ENCODE assay signal across 8 mouse cellular contexts in genomic region chr12:86833711-86834415, GRCm38 (mm10). TPM values are rescaled to one million over a fixed set of nuclear protein-coding genes. Genes with fewer than 3 reads are reported as not detected.
DNase-seq lines count a peak whose midpoint lies in the region; ATAC-seq and TF ChIP-seq lines count a peak whose summit lies in the region.

No protein-coding gene starts in this region.

- intact Hi-C loops in heart, postnatal 36 days (cut with DNase I), result loop anchor here (2.0 kb wide), 1 partner anchor 33 kb away; no protein-coding TSS in a partner anchor

- peak overlapping the region; percentile 7; the same call in 1 of the 2 replicates for H3K4me3 ChIP-seq in G1E (ENCODE audit: low read depth, low read length)
- H3K4me3 ChIP-seq in embryonic facial prominence, embryonic 15.5 days (replicated peaks), result no peak overlapping the region
- H3K4me3 ChIP-seq in liver, adult 2 months (ENCODE audit: insufficient read depth, low read depth, low read length), result no peak overlapping the region

- ATAC-seq in G1E (ENCODE audit: extremely low read depth, insufficient number of reproducible peaks, low FRiP score, poor library complexity, severe bottlenecking), result peak; percentile 76
- 0 out of 2 replicates have a peak, but pooled peaks have one; percentile 26 for ATAC-seq in embryonic facial prominence, embryonic 15.5 days (ENCODE audit: insufficient number of reproducible peaks, low FRiP score, low TSS enrichment, low read depth)

- peaks cover 24% of the 10 kb centered on the region for H3K27me3 ChIP-seq in G1E (ENCODE audit: insufficient read depth, low read length)
- no peaks in the 10 kb centered on the region for H3K27me3 ChIP-seq in embryonic facial prominence, embryonic 15.5 days
- H3K27me3 ChIP-seq in liver, adult 2 months (ENCODE audit: control insufficient read depth, insufficient read depth, low read length), result no peaks in the 10 kb centered on the region

- H3K36me3 ChIP-seq in G1E (replicated peaks), result no peaks in the 10 kb centered on the region
- no peaks in the 10 kb centered on the region for H3K36me3 ChIP-seq in embryonic facial prominence, embryonic 15.5 days
- H3K36me3 ChIP-seq in liver, adult 2 months (ENCODE audit: control insufficient read depth, insufficient read depth, low read length), result no peaks in the 10 kb centered on the region

- no peak overlapping the region for H3K9ac ChIP-seq in embryonic facial prominence, embryonic 15.5 days
- no peak overlapping the region for H3K9ac ChIP-seq in liver, adult 2 months (ENCODE audit: low read depth, low read length)

- 42% methylated on average over 6 of the region's 6 CpGs for WGBS in embryonic facial prominence, embryonic 15.5 days
- WGBS in liver, adult 2 months, result 12% methylated on average over 6 of the region's 6 CpGs

- H3K4me2 ChIP-seq in embryonic facial prominence, embryonic 15.5 days (replicated peaks), result no peak overlapping the region

- H3K9me3 ChIP-seq in G1E (replicated peaks), result no peaks in the 10 kb centered on the region
- no peaks in the 10 kb centered on the region for H3K9me3 ChIP-seq in embryonic facial prominence, embryonic 15.5 days (replicated peaks)

- H3K27ac ChIP-seq in embryonic facial prominence, embryonic 15.5 days (replicated peaks), result peak overlapping the region; percentile 73
- peak overlapping the region; percentile 61 for H3K27ac ChIP-seq in liver, adult 2 months (replicated peaks; ENCODE audit: insufficient read depth, low read depth, low read length)

- DNase-seq in cerebellum, postnatal 10 days, result peak; percentile 33 to 44
- no peak for DNase-seq in cerebellum, adult 11-12 months
- peak; percentile 74 for DNase-seq in G1E (ENCODE audit: low spot score)
- DNase-seq in heart, postnatal 36 days, result peak; percentile 81 to 85
- DNase-seq in liver, adult 2 months (ENCODE audit: extremely low read depth, low read depth, low spot score), result peak; percentile 88
- DNase-seq in natural killer cell, adult 2 months (ENCODE audit: low spot score in 2 of 2), result peak; percentile 94 to 97
- DNase-seq in urinary bladder, postnatal 10 days (ENCODE audit: low spot score), result peak; percentile 66

- no peak for TF ChIP-seq CTCF in G1E (IDR thresholded peaks at IDR 0.05; ENCODE audit: low read depth, low read length)
- no peak for TF ChIP-seq CTCF in liver, adult 2 months (IDR thresholded peaks at IDR 0.05; ENCODE audit: low read depth, low read length)

- no peak for TF ChIP-seq POLR2A in liver, adult 2 months (IDR thresholded peaks at IDR 0.05; ENCODE audit: extremely low read depth, insufficient read depth, low read length)

- no peaks in the 10 kb centered on the region for H3K79me2 ChIP-seq in liver, adult 2 months (ENCODE audit: control insufficient read depth, insufficient read depth, low read length)

- H3K4me1 ChIP-seq in G1E (ENCODE audit: insufficient read depth, low read depth, low read length), result peaks cover 51% of the 10 kb centered on the region
- H3K4me1 ChIP-seq in embryonic facial prominence, embryonic 15.5 days, result peaks cover 58% of the 10 kb centered on the region
- peaks cover 23% of the 10 kb centered on the region for H3K4me1 ChIP-seq in liver, adult 2 months (ENCODE audit: control insufficient read depth, insufficient read depth, low read length)

RNA-seq across cellular contexts. Expression of gene Irf2bpl, which starts 50.7 kb away (rescaled TPM):
- total RNA-seq in G1E (2014; fragmentation: Nextera tagmentation) (8.4 and 10.0 TPM in 2 replicates), G1E (2017) (8.5 and 11.0 TPM in 2 replicates)
- polyA plus RNA-seq in G1E (2012), result 18.8 and 23.1 TPM in 2 replicates
- 45.2 and 50.6 TPM in 2 replicates for polyA plus RNA-seq in embryonic facial prominence, embryonic 15.5 days (2015; fragmentation: Nextera tagmentation; extraction: Ambion mirVana)
- 10 to 100 TPM; 36.1 to 37.0 TPM for total RNA-seq in heart, postnatal 36 days (2021)
- total RNA-seq in liver, adult 2 months (2014; rRNA removed), result 6.8 and 9.3 TPM in 2 replicates
- polyA plus RNA-seq in liver, adult 2 months (2012; rRNA removed), result 10.5 and 10.8 TPM in 2 replicates
